Mouse (Mus musculus): ENCODE results near the gene Ccdc62.

Ccdc62 gene

DNA sequence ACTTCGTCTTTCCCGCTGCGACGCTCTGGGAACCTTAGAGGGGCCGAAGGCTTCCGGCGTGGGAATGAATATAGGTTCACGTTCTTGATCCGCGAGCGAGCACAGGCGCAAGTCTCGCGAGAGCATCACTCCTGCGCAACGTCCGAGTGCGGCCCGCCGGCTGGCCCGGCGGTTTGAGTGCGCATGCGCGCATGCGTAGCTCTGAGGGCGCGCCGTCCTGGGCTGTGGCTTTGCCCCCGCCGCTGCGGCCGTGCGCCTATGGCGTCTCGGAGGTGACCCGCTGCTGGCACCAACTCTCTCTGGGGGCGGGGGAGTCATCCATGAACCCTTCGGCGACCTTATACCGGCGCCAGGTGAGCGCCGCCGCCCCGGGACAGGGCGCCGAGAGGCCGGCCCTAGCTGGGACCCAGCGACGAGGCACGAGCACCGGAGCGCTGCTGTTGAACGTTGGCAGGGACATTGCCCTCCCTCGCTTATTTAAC is at the start of gene Ccdc62:
Gene Ccdc62 (plus strand): TSS at position 172 of the 482 bp plus-strand sequence.
- in situ Hi-C loops (cut with MboI; ENCODE audit: low sequenced_read_pairs), result no loop called here

DNA sequence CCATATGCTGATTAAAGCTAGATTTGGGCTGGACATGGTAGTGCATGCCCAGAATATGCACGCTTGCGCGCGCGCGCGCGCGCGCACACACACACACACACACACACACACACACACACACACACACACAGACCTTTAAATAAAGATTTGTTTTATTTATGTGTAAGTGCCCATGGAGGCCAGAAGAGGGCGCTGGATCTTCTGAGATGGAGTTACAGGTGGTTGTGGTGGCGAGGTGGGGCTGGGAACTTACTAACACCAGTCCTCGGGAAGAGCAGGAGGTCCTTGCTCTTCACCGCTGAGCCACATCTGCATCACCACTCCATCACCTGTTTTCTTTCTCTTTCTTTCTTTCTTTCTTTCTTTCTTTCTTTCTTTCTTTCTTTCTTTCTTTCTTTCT is 49.7 kb upstream of the Ccdc62 start:
- in situ Hi-C loops (cut with MboI; ENCODE audit: low sequenced_read_pairs), result no loop called here

DNA sequence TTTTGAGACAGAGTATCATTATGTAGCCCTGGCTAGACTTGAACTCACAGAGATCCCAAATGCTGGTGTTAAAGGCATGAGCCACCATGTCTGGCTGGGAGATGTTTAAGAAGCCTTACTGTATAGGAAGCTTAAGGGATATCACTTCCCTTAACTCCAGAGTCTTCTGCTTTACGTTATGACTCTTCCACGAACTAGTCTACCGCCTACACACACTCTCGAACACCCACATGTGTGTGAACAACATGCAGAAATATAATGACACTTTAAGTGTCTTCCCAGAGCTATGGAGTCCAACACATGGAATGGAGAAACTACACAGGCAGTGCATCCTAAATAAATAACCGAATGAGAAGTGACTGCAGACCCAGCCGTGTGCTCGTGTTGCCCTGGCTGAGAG is 46.6 kb upstream of the Ccdc62 start:
- in situ Hi-C loops (cut with MboI; ENCODE audit: low sequenced_read_pairs), result no loop called here

DNA sequence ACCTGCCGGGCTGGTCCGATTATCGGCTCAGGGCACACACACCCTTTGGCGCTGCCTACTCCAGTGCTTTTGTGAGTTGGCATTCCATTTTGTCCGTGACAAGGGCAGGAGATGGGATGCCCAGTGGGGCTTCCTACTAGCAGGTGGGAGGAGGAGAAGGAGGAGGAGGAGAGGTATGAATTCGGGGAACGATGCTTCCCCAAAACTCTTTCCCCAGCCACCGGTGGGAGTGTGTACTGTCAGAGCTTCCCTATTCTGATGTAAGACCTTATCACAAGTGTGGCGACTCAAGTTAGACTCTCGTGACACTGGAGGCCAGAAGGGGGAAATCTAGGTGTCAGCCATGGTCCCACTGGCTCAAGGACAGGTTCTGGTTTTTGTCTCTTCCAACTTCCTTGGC is 46.1 kb upstream of the Ccdc62 start:
- in situ Hi-C loops (cut with MboI; ENCODE audit: low sequenced_read_pairs), result no loop called here

DNA sequence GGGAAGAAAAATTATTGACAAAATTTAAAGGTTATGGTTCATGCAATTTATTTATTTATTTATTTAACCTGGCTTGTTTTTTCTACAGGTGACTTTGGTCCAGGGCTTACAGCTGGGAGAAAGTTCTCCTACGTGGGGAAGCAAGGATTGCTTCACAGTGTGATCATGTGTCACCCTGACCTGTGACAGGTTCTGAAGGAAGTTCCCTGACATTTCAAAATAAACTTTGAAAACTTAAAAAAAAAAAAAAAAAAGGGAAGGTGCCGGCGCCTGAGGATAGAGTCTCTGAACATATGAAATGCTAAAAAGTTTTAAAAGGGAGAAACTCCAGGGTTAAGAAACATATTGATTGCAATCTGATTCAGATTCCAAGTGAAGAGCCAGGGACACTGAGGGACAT is 44.1 kb upstream of the Ccdc62 start:
- in situ Hi-C loops (cut with MboI; ENCODE audit: low sequenced_read_pairs), result no loop called here

DNA sequence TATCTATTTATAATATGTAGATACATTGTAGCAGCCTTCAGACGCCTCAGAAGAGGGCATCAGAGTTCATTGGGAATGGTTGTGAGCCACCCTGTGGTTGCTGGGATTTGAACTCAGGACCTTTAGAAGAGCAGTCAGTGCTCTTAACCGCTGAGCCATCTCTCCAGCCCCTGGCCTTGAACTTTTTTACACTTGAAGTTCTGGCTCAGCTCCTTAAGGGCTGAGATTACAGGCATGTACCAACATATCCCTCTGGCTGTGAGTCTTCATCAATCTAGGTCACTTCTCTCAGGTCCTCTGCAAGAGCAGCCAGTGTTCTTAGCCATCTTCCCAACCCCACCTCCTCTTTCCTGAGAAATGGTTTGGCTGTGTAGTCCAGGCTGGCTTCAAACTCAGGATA is 40.2 kb upstream of the Ccdc62 start:
- in situ Hi-C loops (cut with MboI; ENCODE audit: low sequenced_read_pairs), result no loop called here

DNA sequence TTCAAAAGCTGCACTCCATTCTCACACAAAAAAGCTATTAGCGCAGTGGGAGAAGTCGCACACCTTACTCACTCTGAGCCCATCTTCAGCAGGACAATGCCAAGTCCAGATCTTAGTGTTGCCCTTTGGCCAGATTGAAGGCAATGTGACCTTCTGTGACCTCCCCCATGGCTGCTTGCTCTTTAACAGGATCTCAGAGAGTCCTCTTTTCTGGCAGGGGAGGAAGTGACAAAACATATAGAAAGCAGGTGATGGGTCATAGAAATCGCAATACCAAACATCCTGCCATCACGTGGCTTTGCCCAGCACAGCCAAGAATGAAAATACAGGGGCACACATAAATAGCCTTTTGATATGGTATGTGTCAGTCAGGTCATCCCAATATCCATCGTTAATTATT is 39.5 kb upstream of the Ccdc62 start:
- in situ Hi-C loops (cut with MboI; ENCODE audit: low sequenced_read_pairs), result no loop called here

DNA sequence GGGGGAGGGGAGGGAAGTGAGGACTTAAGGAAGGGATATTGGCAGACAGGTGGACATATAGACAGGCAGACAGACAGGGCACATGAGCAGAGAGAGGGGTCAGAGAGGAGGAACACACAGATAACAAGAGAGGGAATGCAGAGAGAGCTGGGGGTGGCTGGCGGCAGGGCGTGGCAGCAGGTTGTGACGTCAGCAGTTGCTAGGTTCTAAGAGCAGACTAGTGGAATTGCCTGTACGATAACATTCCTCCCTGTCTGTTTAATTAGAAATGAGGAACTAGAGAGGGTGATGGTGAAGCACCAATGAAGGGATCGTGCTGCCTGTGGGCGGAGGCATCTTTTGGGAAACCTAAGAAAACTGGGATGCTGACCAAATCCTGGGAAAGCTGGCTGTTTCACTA is 38.8 kb upstream of the Ccdc62 start:
- in situ Hi-C loops (cut with MboI; ENCODE audit: low sequenced_read_pairs), result no loop called here

DNA sequence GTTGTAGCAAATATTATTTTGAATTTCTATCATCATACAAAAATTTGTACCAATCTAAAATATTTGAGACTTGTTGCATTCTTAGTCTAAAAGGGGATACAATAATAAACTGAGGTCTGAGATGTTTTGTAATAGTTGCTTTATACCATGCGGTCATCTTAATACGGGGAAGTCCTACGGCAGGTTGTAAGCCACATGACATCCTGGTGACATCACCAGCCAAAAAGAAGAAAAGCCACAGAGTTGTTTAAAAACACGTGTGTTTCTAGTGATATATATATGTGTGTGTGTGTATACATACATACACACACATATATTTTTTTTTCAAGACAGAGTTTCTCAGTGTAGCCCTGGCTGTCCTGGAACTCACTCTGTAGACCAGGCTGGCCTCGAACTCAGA is 37.0 kb upstream of the Ccdc62 start:
- in situ Hi-C loops (cut with MboI; ENCODE audit: low sequenced_read_pairs), result no loop called here

DNA sequence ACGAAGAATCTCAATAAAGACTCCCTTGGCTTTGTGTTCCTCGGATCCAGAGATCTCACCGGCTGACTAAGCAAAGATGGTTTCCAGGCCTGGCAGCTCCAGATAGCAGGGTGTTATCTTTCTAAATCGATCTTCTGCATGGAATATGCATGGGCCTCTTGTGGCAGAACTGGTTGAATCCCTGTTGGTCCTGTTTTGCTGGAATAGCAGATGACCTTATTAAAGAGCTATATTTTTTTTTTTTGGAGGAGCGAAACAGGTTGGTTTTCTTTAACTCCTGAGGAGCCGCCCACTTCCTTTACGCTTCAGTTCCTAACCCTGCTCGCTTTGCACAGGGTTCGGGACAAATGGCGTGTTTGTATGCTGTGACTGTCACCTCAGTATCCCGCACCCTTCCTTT is 34.1 kb upstream of the Ccdc62 start:
- in situ Hi-C loops (cut with MboI; ENCODE audit: low sequenced_read_pairs), result no loop called here

DNA sequence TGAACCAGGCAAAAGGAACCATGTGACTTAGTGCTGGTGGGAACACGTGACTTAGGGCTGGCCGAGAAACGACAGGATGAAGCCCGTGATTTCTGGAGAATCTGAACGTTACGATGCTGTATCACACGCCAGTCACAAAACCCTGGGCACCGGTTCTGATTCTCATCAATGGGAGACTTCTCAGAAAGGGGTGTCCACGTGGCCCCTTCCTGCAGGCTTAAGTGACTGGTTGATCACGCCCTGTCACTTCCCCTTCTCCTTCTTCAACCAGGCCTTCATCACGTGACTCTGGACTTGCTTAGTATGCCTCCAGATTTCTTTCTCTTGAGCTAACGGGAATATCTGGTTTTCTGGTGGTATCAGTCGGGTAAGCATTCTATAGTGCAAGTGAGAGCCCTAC is 33.1 kb upstream of the Ccdc62 start:
- in situ Hi-C loops (cut with MboI; ENCODE audit: low sequenced_read_pairs), result no loop called here

DNA sequence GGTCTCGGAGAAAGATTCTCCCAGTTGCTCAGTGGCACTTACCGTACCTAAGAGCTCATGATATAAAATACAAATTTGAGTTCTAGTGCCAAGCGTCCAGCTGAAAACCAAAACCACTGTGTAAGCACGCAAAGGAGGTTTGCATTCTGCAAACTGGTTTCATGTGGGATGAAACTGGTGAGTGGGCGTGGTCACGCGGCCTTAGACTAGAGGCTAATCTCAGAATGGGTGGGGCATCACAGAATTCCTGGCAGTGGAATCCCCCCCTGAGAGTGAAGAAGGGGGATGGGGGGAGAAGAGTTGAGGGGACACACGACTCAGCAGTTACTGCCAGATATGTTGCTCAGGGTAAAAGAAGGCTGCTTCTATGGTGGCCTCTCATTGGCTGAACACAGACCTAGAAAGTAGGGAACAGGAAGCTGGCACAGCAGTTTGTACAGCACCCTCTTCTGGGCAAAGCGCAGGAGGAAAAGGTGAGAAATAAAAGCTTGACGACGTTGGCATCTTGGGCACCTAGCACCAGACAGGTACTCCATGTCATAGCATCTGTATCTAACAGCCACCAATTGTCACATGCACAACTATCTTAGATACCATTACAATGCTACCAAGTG is 26.3 kb upstream of the Ccdc62 start:
- in situ Hi-C loops (cut with MboI; ENCODE audit: low sequenced_read_pairs), result no loop called here

DNA sequence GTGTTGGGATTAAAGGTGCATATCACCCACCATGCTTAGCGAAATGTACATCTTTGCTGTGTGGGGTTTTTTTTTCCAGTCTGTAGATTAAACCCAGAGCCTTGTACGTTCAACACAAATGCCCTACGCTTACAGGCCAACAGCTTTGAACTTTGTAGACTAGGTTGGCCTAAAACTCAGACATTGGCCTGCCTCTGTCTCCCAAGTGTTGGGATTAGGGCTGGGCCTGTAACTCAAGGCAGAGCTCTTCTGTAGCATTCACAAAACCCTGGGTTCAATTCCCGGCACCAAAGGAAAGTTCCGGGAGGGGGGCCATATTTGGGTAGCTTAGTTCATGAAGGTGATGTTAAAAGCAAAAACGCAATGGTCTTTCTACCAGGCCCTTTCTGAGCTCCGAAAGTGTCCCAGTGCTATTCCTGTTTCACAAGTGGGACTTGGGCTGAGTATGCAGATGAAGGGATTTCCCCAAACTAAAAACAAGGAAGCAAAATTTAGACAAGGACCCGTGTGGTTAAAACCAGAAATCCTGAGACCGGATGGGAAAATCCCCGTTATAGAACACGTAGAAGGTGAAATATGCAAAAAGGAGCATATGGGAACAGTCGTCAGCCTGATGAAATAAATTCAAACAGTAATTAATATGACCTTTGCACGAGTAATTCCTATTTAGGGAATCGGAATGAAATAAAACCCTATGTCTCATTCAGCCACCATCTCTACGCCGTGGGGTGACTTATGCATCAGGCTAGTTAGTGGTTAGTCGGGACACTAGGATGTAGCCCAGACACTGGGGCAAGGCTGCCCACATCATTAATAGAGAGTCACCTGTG is 24.1 kb upstream of the Ccdc62 start:
- in situ Hi-C loops (cut with MboI; ENCODE audit: low sequenced_read_pairs), result no loop called here

DNA sequence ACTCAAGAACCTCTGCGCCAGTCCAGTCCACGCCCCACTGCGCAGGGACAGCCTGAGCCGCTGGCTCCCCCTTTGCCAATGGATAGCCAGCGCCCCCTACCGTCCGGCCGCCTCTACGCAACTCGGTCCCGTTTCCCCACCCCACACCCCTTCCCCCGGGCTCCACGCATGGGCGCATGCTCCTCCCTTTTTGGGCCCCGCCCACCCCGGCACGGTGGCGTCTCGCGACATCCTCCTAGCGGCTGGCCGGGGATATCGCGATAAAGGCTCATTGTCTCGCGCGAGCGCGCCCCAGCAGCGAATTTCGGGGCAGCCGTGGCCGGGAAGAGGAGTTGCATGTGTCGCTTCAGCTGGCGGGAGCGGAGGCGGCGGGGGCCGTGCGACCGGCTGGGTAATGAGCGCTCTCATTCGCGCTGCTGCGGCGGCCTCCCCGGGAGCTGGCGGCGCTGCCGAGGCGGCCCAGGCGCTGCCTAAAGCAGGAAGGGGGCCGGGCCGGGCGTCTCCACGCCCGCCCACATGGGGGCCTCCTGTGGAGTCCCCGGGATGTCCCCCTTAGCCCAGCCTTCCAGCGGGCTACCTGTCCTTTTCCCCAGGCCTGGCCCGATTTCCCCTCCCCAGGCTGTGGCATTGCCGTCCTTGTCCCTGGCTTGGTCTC is 23.4 kb upstream of the Ccdc62 start, which contains the start of gene Denr:
Gene Denr (plus strand): TSS at position 200 of the 655 bp plus-strand sequence.
- in situ Hi-C loops (cut with MboI; ENCODE audit: low sequenced_read_pairs), result no loop called here

DNA sequence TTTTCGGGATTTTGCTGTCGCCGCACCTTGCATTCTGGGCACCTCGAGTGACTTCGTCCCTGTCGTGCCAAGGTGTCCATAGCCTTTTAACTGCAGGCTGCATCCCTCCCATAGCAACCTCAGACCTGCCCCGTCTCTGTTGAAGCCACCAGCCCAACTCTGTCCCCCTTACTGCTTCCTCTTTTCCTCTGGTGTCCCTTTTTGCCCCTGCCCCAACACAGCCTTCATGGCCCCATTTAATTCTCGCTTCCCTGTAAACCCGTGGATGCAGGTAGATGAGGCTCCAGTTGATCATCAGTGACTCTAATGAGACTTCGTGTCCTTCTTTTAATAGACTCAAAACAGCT is 22.9 kb upstream of the Ccdc62 start:
- in situ Hi-C loops (cut with MboI; ENCODE audit: low sequenced_read_pairs), result no loop called here

DNA sequence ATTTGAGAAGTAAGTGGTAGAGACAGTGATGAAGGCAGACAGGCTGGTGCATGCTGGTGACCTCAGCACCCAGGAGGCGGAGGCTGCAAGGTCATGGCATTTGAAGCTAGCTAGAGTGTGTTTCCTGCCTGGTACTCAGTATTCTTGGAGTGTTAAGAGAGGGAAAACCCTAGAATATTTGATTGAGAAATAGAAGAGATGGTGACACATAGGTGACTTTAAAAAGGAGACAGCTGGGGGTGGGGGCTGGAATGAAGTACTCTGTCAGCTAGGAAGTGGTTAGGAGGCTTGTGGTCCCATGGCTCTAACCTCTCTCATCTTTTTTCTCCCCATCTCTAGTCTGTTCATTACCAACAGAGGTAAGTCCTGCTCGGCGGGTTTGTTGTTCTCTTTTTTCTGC is 15.6 kb upstream of the Ccdc62 start:
- in situ Hi-C loops (cut with MboI; ENCODE audit: low sequenced_read_pairs), result no loop called here

DNA sequence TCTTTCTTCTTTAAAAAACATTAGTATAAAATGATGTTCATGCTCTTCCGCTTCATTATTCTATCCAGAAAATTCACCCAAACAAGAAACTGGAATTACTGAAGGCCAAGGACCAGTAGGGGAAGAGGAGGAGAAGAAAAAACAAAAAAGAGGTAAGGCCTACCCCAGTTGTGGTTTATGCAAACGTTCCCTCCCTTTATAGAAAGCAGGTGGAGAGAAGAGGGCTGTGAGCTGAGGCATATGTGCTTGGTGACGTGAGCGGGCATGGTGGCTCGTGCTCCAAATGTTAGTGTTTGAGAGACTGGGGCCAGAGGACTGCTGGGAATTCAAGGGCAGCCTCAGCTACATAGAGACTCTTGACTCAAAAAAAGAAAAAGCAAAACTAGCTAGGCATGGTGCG is 8.4 kb upstream of the Ccdc62 start:
- in situ Hi-C loops (cut with MboI; ENCODE audit: low sequenced_read_pairs), result no loop called here

DNA sequence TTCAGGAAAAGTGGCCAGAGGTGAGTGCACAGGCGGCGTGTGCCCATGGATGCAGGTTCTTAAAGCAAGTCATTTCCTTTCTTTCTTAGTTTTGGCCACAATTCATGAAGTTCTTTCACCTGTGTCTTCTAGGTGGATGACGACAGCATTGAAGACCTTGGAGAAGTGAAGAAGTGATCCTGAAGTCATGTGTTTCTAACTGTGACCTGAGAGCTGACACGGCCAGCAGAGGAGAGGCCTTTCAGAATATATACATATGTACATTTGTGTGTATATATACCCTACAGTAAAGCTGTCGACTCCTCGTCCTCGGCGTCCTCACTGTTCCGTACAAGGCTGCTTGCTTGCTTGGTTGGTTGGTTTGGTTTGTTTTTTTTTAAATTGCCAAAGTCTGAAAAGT is 3.4 kb upstream of the Ccdc62 start, which contains the start of gene Gm43518:
Gene Gm43518 (plus strand): TSS at position 301 of the 400 bp plus-strand sequence.
- in situ Hi-C loops (cut with MboI; ENCODE audit: low sequenced_read_pairs), result no loop called here

DNA sequence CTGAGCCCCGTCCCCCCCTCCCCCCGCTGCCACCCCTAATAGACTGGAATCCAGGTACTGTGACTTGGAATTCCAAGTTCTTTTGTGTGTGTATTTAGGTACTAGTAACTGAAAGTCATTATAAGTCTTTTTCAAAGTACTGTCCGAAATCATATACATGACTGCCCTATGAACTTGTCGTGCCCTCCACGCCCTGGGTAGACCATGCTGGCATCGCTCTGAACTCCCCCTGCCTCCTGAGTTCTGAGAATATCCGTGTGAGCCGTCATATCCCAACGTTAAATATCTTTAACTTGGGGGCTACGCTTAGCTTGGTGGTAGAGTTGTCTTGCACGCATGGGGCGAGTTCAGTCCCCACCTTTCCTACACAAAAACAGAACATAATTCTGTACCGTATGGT is 652 bp downstream of the Ccdc62 start:
- in situ Hi-C loops (cut with MboI; ENCODE audit: low sequenced_read_pairs), result no loop called here

DNA sequence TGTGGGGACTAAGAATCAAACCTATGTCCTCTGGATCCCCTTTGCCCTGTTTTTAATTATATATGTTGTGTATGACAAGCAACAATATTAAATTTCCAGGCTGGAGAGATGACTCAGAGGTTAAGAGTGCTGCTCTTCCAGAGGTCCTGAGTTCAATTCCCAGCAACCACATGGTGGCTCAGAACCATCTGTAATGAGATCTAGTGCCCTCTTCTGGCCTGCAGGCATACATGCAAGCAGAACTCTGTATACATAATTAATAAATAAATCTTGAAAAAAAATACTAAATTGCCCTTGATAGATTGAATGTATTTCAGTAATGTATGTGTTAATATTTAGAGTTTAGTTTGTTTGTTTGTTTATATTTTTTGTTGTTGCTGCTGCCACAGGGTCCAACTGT is 2.4 kb downstream of the Ccdc62 start:
- in situ Hi-C loops (cut with MboI; ENCODE audit: low sequenced_read_pairs), result no loop called here

DNA sequence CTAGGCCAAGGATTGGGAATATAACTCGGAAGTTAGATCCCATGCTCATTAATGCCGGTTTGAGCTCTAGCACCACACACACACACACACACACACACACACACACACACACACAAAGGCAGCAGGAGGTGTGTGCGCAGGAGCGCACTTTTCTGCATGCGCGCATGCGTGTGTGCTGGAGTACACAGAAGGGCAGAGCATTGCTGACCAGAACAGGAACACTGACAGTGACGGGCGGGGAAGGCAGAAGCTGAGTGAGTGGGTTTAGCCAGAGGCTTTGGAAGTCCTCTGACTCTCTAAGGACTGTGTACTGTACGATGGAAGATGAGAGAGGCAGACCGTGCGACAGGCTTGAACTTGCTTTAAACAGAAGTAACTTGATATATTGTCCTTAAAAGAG is 3.1 kb downstream of the Ccdc62 start:
- in situ Hi-C loops (cut with MboI; ENCODE audit: low sequenced_read_pairs), result no loop called here
